Mouse (Mus musculus): ENCODE results near the gene Tspan32. TPM values are rescaled to one million over a fixed set of nuclear protein-coding genes. Genes with fewer than 3 reads are reported as not detected.

The Tspan32 gene
- polyA plus RNA-seq, 1 experiment, result 59.5 TPM

GRCm38 (mm10) chr7:143033581-143033980, 28.7 kb downstream of the Tspan32 start:
- Histone ChIP-seq H3K4me2 (ENCODE audit: low read depth) (no peak overlapping the region), H3K79me2 (ENCODE audit: control insufficient read depth, insufficient read depth) (no peaks in the 10 kb centered on the region), H3ac (ENCODE audit: control insufficient read depth, insufficient read length) (no peak overlapping the region), H3K4me3 (no peak overlapping the region), H3K36me3 (ENCODE audit: control insufficient read depth, insufficient read depth) (no peaks in the 10 kb centered on the region), H3K27me3 (ENCODE audit: control insufficient read depth, insufficient read depth, insufficient read length) (no peaks in the 10 kb centered on the region)
- TF ChIP-seq POLR2A (IDR thresholded peaks at IDR 0.05; ENCODE audit: insufficient read length, low read depth) (no peak), TCF3 (IDR thresholded peaks at IDR 0.05; ENCODE audit: insufficient read length, low read depth) (no peak), MAX (IDR thresholded peaks at IDR 0.05; ENCODE audit: low read depth) (no peak), E2F4 (IDR thresholded peaks at IDR 0.05; ENCODE audit: insufficient read depth) (no peak), SRF (IDR thresholded peaks at IDR 0.05; ENCODE audit: control insufficient read depth, insufficient read length, low read depth) (no peak), REST (IDR thresholded peaks at IDR 0.05; ENCODE audit: insufficient read depth, insufficient read length) (no peak)

GRCm38 (mm10) chr7:143034112-143034511, 29.3 kb downstream of the Tspan32 start:
- H3K79me2 ChIP-seq (ENCODE audit: control insufficient read depth, insufficient read depth), result no peaks in the 10 kb centered on the region
- H3ac ChIP-seq (ENCODE audit: control insufficient read depth, insufficient read length), result no peak overlapping the region
- H3K27me3 ChIP-seq (ENCODE audit: control insufficient read depth, insufficient read depth, insufficient read length), result no peaks in the 10 kb centered on the region
- TF ChIP-seq USF1 (IDR thresholded peaks at IDR 0.05; ENCODE audit: low read depth), result no peak
- TF ChIP-seq REST (IDR thresholded peaks at IDR 0.05; ENCODE audit: insufficient read depth, insufficient read length), result no peak
- TF ChIP-seq TCF3 (IDR thresholded peaks at IDR 0.05; ENCODE audit: insufficient read length, low read depth), result no peak
- no peak for TF ChIP-seq MYOD1 (IDR thresholded peaks at IDR 0.05; ENCODE audit: control insufficient read depth in 1 of 3, insufficient read length in 2 of 3, low read depth in 2 of 3)
- no peak for TF ChIP-seq E2F4 (IDR thresholded peaks at IDR 0.05; ENCODE audit: insufficient read depth)
- TF ChIP-seq MAX (IDR thresholded peaks at IDR 0.05; ENCODE audit: low read depth), result no peak
- TF ChIP-seq SRF (IDR thresholded peaks at IDR 0.05; ENCODE audit: control insufficient read depth, insufficient read length, low read depth), result no peak
- TF ChIP-seq MYOG (IDR thresholded peaks at IDR 0.05; ENCODE audit: control insufficient read depth in 1 of 3, insufficient read depth in 1 of 3, insufficient read length in 2 of 3, low read depth in 2 of 3), result no peak
- TF ChIP-seq CEBPB (IDR thresholded peaks at IDR 0.05; ENCODE audit: insufficient read depth, poor library complexity, severe bottlenecking), result no peak
- TF ChIP-seq TCF12 (IDR thresholded peaks at IDR 0.05; ENCODE audit: insufficient read depth, poor library complexity, severe bottlenecking), result no peak
- no peak for TF ChIP-seq POLR2A (IDR thresholded peaks at IDR 0.05; ENCODE audit: insufficient read length, low read depth)
- no peak for TF ChIP-seq POLR2AphosphoS2 (IDR thresholded peaks at IDR 0.05; ENCODE audit: insufficient read length, low read depth)
- no peaks in the 10 kb centered on the region for H3K36me3 ChIP-seq (ENCODE audit: control insufficient read depth, insufficient read depth)
- no peak overlapping the region for H3K4me2 ChIP-seq (ENCODE audit: low read depth)
- H3K4me3 ChIP-seq, result no peak overlapping the region

- Histone ChIP-seq H3K79me2 (ENCODE audit: control insufficient read depth, insufficient read depth) (no peaks in the 10 kb centered on the region), H3K36me3 (ENCODE audit: control insufficient read depth, insufficient read depth) (no peaks in the 10 kb centered on the region), H3ac (ENCODE audit: control insufficient read depth, insufficient read length) (no peak overlapping the region), H3K4me3 (no peak overlapping the region), H3K4me2 (ENCODE audit: low read depth) (no peak overlapping the region), H3K27me3 (ENCODE audit: control insufficient read depth, insufficient read depth, insufficient read length) (no peaks in the 10 kb centered on the region)
- no peak for TF ChIP-seq USF1 (IDR thresholded peaks at IDR 0.05; ENCODE audit: low read depth)
- no peak for TF ChIP-seq REST (IDR thresholded peaks at IDR 0.05; ENCODE audit: insufficient read depth, insufficient read length)
Observed at GRCm38 (mm10) chr7:143034519-143035450, 29.9 kb downstream of the Tspan32 start.

GRCm38 (mm10) chr7:143036787-143037186, 31.9 kb downstream of the Tspan32 start:
- Histone ChIP-seq H3K36me3 (ENCODE audit: control insufficient read depth, insufficient read depth) (no peaks in the 10 kb centered on the region), H3K27me3 (ENCODE audit: control insufficient read depth, insufficient read depth, insufficient read length) (no peaks in the 10 kb centered on the region), H3K79me2 (ENCODE audit: control insufficient read depth, insufficient read depth) (no peaks in the 10 kb centered on the region)

GRCm38 (mm10) chr7:143037306-143037705, 32.5 kb downstream of the Tspan32 start:
- H3K79me2 ChIP-seq (ENCODE audit: control insufficient read depth, insufficient read depth), result no peaks in the 10 kb centered on the region
- no peak overlapping the region for H3K4me2 ChIP-seq (ENCODE audit: low read depth)
- H3ac ChIP-seq (ENCODE audit: control insufficient read depth, insufficient read length), result no peak overlapping the region
- H3K36me3 ChIP-seq (ENCODE audit: control insufficient read depth, insufficient read depth), result no peaks in the 10 kb centered on the region
- H3K27me3 ChIP-seq (ENCODE audit: control insufficient read depth, insufficient read depth, insufficient read length), result no peaks in the 10 kb centered on the region
- TF ChIP-seq POLR2AphosphoS2 (IDR thresholded peaks at IDR 0.05; ENCODE audit: insufficient read length, low read depth) (no peak), REST (IDR thresholded peaks at IDR 0.05; ENCODE audit: insufficient read depth, insufficient read length) (no peak), TCF3 (IDR thresholded peaks at IDR 0.05; ENCODE audit: insufficient read length, low read depth) (no peak), MYOG (IDR thresholded peaks at IDR 0.05; ENCODE audit: control insufficient read depth in 1 of 3, insufficient read depth in 1 of 3, insufficient read length in 2 of 3, low read depth in 2 of 3) (no peak), TCF12 (IDR thresholded peaks at IDR 0.05; ENCODE audit: insufficient read depth, poor library complexity, severe bottlenecking) (no peak), SRF (IDR thresholded peaks at IDR 0.05; ENCODE audit: control insufficient read depth, insufficient read length, low read depth) (no peak), CEBPB (IDR thresholded peaks at IDR 0.05; ENCODE audit: insufficient read depth, poor library complexity, severe bottlenecking) (no peak)
- H3K4me3 ChIP-seq, result no peak overlapping the region

More at GRCm38 (mm10) chr7:143036787-143037186, 31.9 kb downstream of the Tspan32 start:
- Histone ChIP-seq H3K4me3 (no peak overlapping the region), H3ac (ENCODE audit: control insufficient read depth, insufficient read length) (no peak overlapping the region), H3K4me2 (ENCODE audit: low read depth) (no peak overlapping the region)
- TF ChIP-seq POLR2AphosphoS2 (IDR thresholded peaks at IDR 0.05; ENCODE audit: insufficient read length, low read depth) (no peak), MAX (IDR thresholded peaks at IDR 0.05; ENCODE audit: low read depth) (no peak), USF1 (IDR thresholded peaks at IDR 0.05; ENCODE audit: low read depth) (no peak), POLR2A (IDR thresholded peaks at IDR 0.05; ENCODE audit: insufficient read length, low read depth) (no peak), MYOD1 (IDR thresholded peaks at IDR 0.05; ENCODE audit: control insufficient read depth in 1 of 3, insufficient read length in 2 of 3, low read depth in 2 of 3) (no peak), E2F4 (IDR thresholded peaks at IDR 0.05; ENCODE audit: insufficient read depth) (no peak), CEBPB (IDR thresholded peaks at IDR 0.05; ENCODE audit: insufficient read depth, poor library complexity, severe bottlenecking) (no peak), REST (IDR thresholded peaks at IDR 0.05; ENCODE audit: insufficient read depth, insufficient read length) (no peak), TCF12 (IDR thresholded peaks at IDR 0.05; ENCODE audit: insufficient read depth, poor library complexity, severe bottlenecking) (no peak), SRF (IDR thresholded peaks at IDR 0.05; ENCODE audit: control insufficient read depth, insufficient read length, low read depth) (no peak), MYOG (IDR thresholded peaks at IDR 0.05; ENCODE audit: control insufficient read depth in 1 of 3, insufficient read depth in 1 of 3, insufficient read length in 2 of 3, low read depth in 2 of 3) (no peak)
